Mouse (Mus musculus) heart, embryonic 12.5 days (tissue): Measurements from ENCODE around the gene Myb. TPM values are rescaled to one million over a fixed set of nuclear protein-coding genes. Genes with fewer than 3 reads are reported as not detected.

Experiments used
- ATAC-seq: fragments of 200-750 bp; cut with Nextera tagmentation; 2 replicates; pipeline ENCODE4 v1.8.0; 2017; ENCODE audit warnings: moderate TSS enrichment, moderate library complexity; ENCODE audit not compliant: insufficient number of reproducible peaks, low FRiP score
- H3K27ac ChIP-seq: fragments of 300-500 bp; sonication (generic); 2 replicates; pipeline ENCODE4 v1.5.1; 2016; ENCODE audit warnings: mild to moderate bottlenecking, moderate library complexity; ENCODE audit not compliant: poor library complexity, severe bottlenecking
- H3K27me3 ChIP-seq: fragments of 300-500 bp; sonication (generic); replicated peaks from 2 replicates; pipeline ENCODE4 v1.6.1; 2016; ENCODE audit warnings: mild to moderate bottlenecking, moderate library complexity
- H3K36me3 ChIP-seq: fragments of 300-500 bp; sonication (generic); 2 replicates; pipeline ENCODE4 v1.6.1; 2016; ENCODE audit warnings: mild to moderate bottlenecking, moderate library complexity
- H3K4me1 ChIP-seq: fragments of 300-500 bp; sonication (generic); replicated peaks from 2 replicates; pipeline ENCODE4 v1.6.1; 2016; ENCODE audit warnings: mild to moderate bottlenecking
- H3K4me2 ChIP-seq: fragments of 300-500 bp; sonication (generic); 2 replicates; pipeline ENCODE4 v1.6.1; 2016; ENCODE audit warnings: mild to moderate bottlenecking, moderate library complexity
- H3K4me3 ChIP-seq: fragments of 300-500 bp; sonication (generic); 2 replicates; pipeline ENCODE4 v1.5.1; 2016; ENCODE audit warnings: mild to moderate bottlenecking
- H3K9ac ChIP-seq: fragments of 300-500 bp; sonication (generic); 2 replicates; pipeline ENCODE4 v1.6.1; 2016; ENCODE audit warnings: mild to moderate bottlenecking, moderate library complexity
- H3K9me3 ChIP-seq: fragments of 300-500 bp; sonication (generic); replicated peaks from 2 replicates; pipeline ENCODE4 v1.6.1; 2016; ENCODE audit warnings: mild to moderate bottlenecking, moderate library complexity
- WGBS: fragments of 180-500 bp; shearing (Covaris S2); methylation state at CpG from one replicate; pipeline ENCODE4 v1.1.7; 2016; 5-methylcytosine and 5-hydroxymethylcytosine counted together
- polyA plus RNA-seq: library from polyadenylated mRNA; unstranded; fragments of >200 nt; fragmentation: Nextera tagmentation; extraction: Ambion mirVana; gene quantifications from 2 replicates; pipeline ENCODE4 v1.2.1, GENCODE M21; 2016

Gene Myb
- polyA plus RNA-seq, 1 experiment from 2014 or later, result 1.8 TPM

DNA sequence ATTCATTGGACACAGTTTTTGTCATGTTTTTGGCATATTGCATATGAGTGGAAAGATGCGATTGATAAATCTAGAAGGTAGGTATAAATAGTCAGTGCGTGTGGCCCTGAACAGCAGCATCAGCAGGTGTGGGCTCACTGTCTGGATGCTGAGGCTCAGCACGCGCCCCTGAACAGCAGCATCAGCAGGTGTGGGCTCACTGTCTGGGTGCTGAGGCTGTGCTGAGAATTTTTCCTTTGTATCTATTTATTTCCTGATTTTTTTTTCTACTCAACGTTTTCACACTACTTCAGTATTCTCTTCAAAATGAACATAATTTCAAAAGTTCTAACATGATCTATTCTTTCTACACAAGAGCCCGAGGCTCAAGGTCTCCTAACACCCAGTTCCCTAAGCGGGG lies 84.1 kb downstream of the Myb start:
- H3K4me3 ChIP-seq, result no peak overlapping the region
- no peaks in the 10 kb centered on the region for H3K9me3 ChIP-seq
- WGBS, result 82% methylated on average over 7 of the region's 7 CpGs
- ATAC-seq, result no peak
- H3K9ac ChIP-seq, result no peak overlapping the region
- no peak overlapping the region for H3K4me2 ChIP-seq
- 0 out of 2 replicates have a peak, but pooled peaks cover 3% of the 10 kb centered on the region for H3K4me1 ChIP-seq
- no peaks in the 10 kb centered on the region for H3K36me3 ChIP-seq
- H3K27ac ChIP-seq, result no peak overlapping the region
- no peaks in the 10 kb centered on the region for H3K27me3 ChIP-seq

DNA sequence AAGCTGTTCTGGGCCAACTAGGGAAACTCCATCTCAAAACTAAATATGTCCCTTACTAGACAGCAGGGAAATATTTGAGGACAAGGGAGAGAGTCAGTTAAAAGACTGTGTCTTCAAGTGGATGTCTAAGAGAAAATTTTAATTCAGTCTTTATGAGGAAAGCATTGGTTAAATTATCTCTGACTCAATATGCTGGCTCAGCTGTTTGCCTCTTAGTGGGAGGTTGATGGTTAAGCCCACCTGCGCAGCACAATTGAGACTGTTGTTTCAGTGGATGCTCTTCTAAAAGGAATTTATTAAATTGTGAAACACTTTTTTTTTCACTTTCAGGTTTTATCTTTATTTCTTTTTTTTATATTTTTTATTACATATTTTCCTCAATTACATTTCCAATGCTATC lies 84.6 kb downstream of the Myb start:
- ATAC-seq, result no peak
- 92% methylated on average over 1 of the region's 1 CpGs for WGBS

More for the DNA sequence above, 84.6 kb downstream of the Myb start:
- Histone ChIP-seq H3K4me2 (no peak overlapping the region), H3K27me3 (no peaks in the 10 kb centered on the region), H3K4me1 (0 out of 2 replicates have a peak, but pooled peaks cover 3% of the 10 kb centered on the region), H3K36me3 (no peaks in the 10 kb centered on the region), H3K9me3 (no peaks in the 10 kb centered on the region), H3K9ac (no peak overlapping the region), H3K4me3 (no peak overlapping the region), H3K27ac (no peak overlapping the region)

Other genes starting within 250 kb of the Myb start
- gene Ahi1, start 208.4 kb downstream of the Myb start, polyA plus RNA-seq, result 5.1 and 5.4 TPM in 2 replicates
- gene Hbs1l, start 135.0 kb upstream of the Myb start, polyA plus RNA-seq, result 77.0 and 81.6 TPM in 2 replicates
- gene Aldh8a1, start 216.3 kb upstream of the Myb start, polyA plus RNA-seq, result 0.38 TPM in 1 of 2 replicates, not detected in the other